Mouse (Mus musculus) erythroblast, embryonic 14.5 days (primary cell): ENCODE results near the gene Paxip1.

ENCODE experiments used
- GATA1 ChIP-seq: IDR thresholded peaks from 2 replicates; pipeline ENCODE4 v1.6.1; 2012; ENCODE audit warnings: low read length, inconsistent platforms, mixed read lengths
- TAL1 ChIP-seq: IDR thresholded peaks from 3 replicates; pipeline ENCODE4 v1.6.1; 2012; ENCODE audit warnings: low read length, inconsistent platforms, mixed read lengths

- TF ChIP-seq GATA1 (no peak), TAL1 (no peak)
Observed at GRCm38 (mm10) chr5:27790910-27791288, 592 bp downstream of the Paxip1 start.
